Mouse (Mus musculus): ENCODE results near the gene Trappc10. TPM values are rescaled to one million over a fixed set of nuclear protein-coding genes. Genes with fewer than 3 reads are reported as not detected.

The Trappc10 gene
- polyA plus RNA-seq, 1 experiment from 2014 or later: 13.3 TPM

GRCm38 (mm10) chr10:78228560-78228928 lies 15.9 kb downstream of the Trappc10 start:
- Histone ChIP-seq H3K4me2 (no peak overlapping the region), H3K4me3 (ENCODE audit: low read depth, low read length) (no peak overlapping the region), H3K27me3 (replicated peaks; ENCODE audit: control insufficient read depth, insufficient read depth, low read length) (no peaks in the 10 kb centered on the region), H3K27ac (ENCODE audit: low read depth, low read length) (no peak overlapping the region), H3K4me1 (replicated peaks; ENCODE audit: control insufficient read depth, insufficient read depth, low read length) (0 out of 2 replicates have a peak, but pooled peaks cover 2% of the 10 kb centered on the region), H3K36me3 (ENCODE audit: control insufficient read depth, insufficient read depth, low read length) (peaks cover 10% of the 10 kb centered on the region), H3K9me3 (ENCODE audit: control insufficient read depth, low read length) (no peaks in the 10 kb centered on the region), H3K9ac (ENCODE audit: low read depth, low read length) (no peak overlapping the region)
- 85% methylated on average over 5 of the region's 5 CpGs for WGBS
- ATAC-seq (replicated peaks; ENCODE audit: low FRiP score) (no peak), DNase-seq (ENCODE audit: low spot score) (no peak)

- H3K4me2 ChIP-seq: no peak overlapping the region
- no peak overlapping the region for H3K27ac ChIP-seq (ENCODE audit: low read depth, low read length)
- H3K4me3 ChIP-seq (ENCODE audit: low read depth, low read length): no peak overlapping the region
- H3K9me3 ChIP-seq (ENCODE audit: control insufficient read depth, low read length): no peaks in the 10 kb centered on the region
- peaks cover 10% of the 10 kb centered on the region for H3K36me3 ChIP-seq (ENCODE audit: control insufficient read depth, insufficient read depth, low read length)
- ATAC-seq (replicated peaks; ENCODE audit: low FRiP score) (no peak), DNase-seq (ENCODE audit: low spot score) (no peak)
- H3K27me3 ChIP-seq (replicated peaks; ENCODE audit: control insufficient read depth, insufficient read depth, low read length): no peaks in the 10 kb centered on the region
- 0 out of 2 replicates have a peak, but pooled peaks cover 2% of the 10 kb centered on the region for H3K4me1 ChIP-seq (replicated peaks; ENCODE audit: control insufficient read depth, insufficient read depth, low read length)
- H3K9ac ChIP-seq (ENCODE audit: low read depth, low read length): no peak overlapping the region
- WGBS: 90% methylated on average over 8 of the region's 8 CpGs
These were observed 16.4 kb downstream of the Trappc10 start for GRCm38 (mm10) chr10:78227875-78228559.

- Histone ChIP-seq H3K27me3 (replicated peaks; ENCODE audit: control insufficient read depth, insufficient read depth, low read length) (no peaks in the 10 kb centered on the region), H3K9me3 (ENCODE audit: control insufficient read depth, low read length) (no peaks in the 10 kb centered on the region), H3K9ac (ENCODE audit: low read depth, low read length) (no peak overlapping the region), H3K27ac (ENCODE audit: low read depth, low read length) (no peak overlapping the region), H3K4me2 (no peak overlapping the region), H3K4me1 (replicated peaks; ENCODE audit: control insufficient read depth, insufficient read depth, low read length) (no peaks in the 10 kb centered on the region), H3K4me3 (ENCODE audit: low read depth, low read length) (no peak overlapping the region), H3K36me3 (ENCODE audit: control insufficient read depth, insufficient read depth, low read length) (peaks cover 13% of the 10 kb centered on the region; the same call in 1 of the 2 replicates)
- 87% methylated on average over 6 of the region's 6 CpGs for WGBS
- no peak for ATAC-seq (replicated peaks; ENCODE audit: low FRiP score)
- no peak for DNase-seq (ENCODE audit: low spot score)
These were observed 20.3 kb downstream of the Trappc10 start for GRCm38 (mm10) chr10:78224136-78224535.

- no peaks in the 10 kb centered on the region for H3K27me3 ChIP-seq (replicated peaks; ENCODE audit: control insufficient read depth, insufficient read depth, low read length)
- H3K36me3 ChIP-seq (ENCODE audit: control insufficient read depth, insufficient read depth, low read length): peaks cover 14% of the 10 kb centered on the region; the same call in 1 of the 2 replicates
- no peak overlapping the region for H3K4me2 ChIP-seq
- no peaks in the 10 kb centered on the region for H3K9me3 ChIP-seq (ENCODE audit: control insufficient read depth, low read length)
- WGBS: 85% methylated on average over 4 of the region's 4 CpGs
- no peak overlapping the region for H3K27ac ChIP-seq (ENCODE audit: low read depth, low read length)
- no peak for ATAC-seq (replicated peaks; ENCODE audit: low FRiP score)
- H3K4me3 ChIP-seq (ENCODE audit: low read depth, low read length): no peak overlapping the region
- H3K4me1 ChIP-seq (replicated peaks; ENCODE audit: control insufficient read depth, insufficient read depth, low read length): no peaks in the 10 kb centered on the region
- H3K9ac ChIP-seq (ENCODE audit: low read depth, low read length): no peak overlapping the region
- DNase-seq (ENCODE audit: low spot score): no peak
These were observed 21.5 kb downstream of the Trappc10 start for GRCm38 (mm10) chr10:78222908-78223307.

- WGBS: 92% methylated on average over 7 of the region's 7 CpGs
- ATAC-seq (replicated peaks; ENCODE audit: low FRiP score): no peak
- H3K9me3 ChIP-seq (ENCODE audit: control insufficient read depth, low read length): no peaks in the 10 kb centered on the region
- H3K4me2 ChIP-seq: no peak overlapping the region
- no peak for DNase-seq (ENCODE audit: low spot score)
- H3K9ac ChIP-seq (ENCODE audit: low read depth, low read length): no peak overlapping the region
- H3K27ac ChIP-seq (ENCODE audit: low read depth, low read length): no peak overlapping the region
- H3K36me3 ChIP-seq (ENCODE audit: control insufficient read depth, insufficient read depth, low read length): peaks cover 17% of the 10 kb centered on the region
- peaks cover 5% of the 10 kb centered on the region for H3K4me1 ChIP-seq (replicated peaks; ENCODE audit: control insufficient read depth, insufficient read depth, low read length)
- H3K4me3 ChIP-seq (ENCODE audit: low read depth, low read length): no peak overlapping the region
- H3K27me3 ChIP-seq (replicated peaks; ENCODE audit: control insufficient read depth, insufficient read depth, low read length): no peaks in the 10 kb centered on the region
These were observed 23.1 kb downstream of the Trappc10 start for GRCm38 (mm10) chr10:78221315-78221714.

- Histone ChIP-seq H3K4me2 (no peak overlapping the region), H3K4me3 (ENCODE audit: low read depth, low read length) (no peak overlapping the region), H3K27ac (ENCODE audit: low read depth, low read length) (no peak overlapping the region), H3K4me1 (replicated peaks; ENCODE audit: control insufficient read depth, insufficient read depth, low read length) (peaks cover 5% of the 10 kb centered on the region), H3K9ac (ENCODE audit: low read depth, low read length) (no peak overlapping the region), H3K9me3 (ENCODE audit: control insufficient read depth, low read length) (no peaks in the 10 kb centered on the region), H3K36me3 (ENCODE audit: control insufficient read depth, insufficient read depth, low read length) (peaks cover 26% of the 10 kb centered on the region), H3K27me3 (replicated peaks; ENCODE audit: control insufficient read depth, insufficient read depth, low read length) (no peaks in the 10 kb centered on the region)
- ATAC-seq (replicated peaks; ENCODE audit: low FRiP score) (no peak), DNase-seq (ENCODE audit: low spot score) (no peak)
- WGBS: 85% methylated on average over 1 of the region's 1 CpGs
These were observed 24.9 kb downstream of the Trappc10 start for GRCm38 (mm10) chr10:78219528-78219927.

- peaks cover 35% of the 10 kb centered on the region for H3K36me3 ChIP-seq (ENCODE audit: control insufficient read depth, insufficient read depth, low read length)
- H3K4me3 ChIP-seq (ENCODE audit: low read depth, low read length): no peak overlapping the region
- no peak for DNase-seq (ENCODE audit: low spot score)
- no peak for ATAC-seq (replicated peaks; ENCODE audit: low FRiP score)
- H3K9ac ChIP-seq (ENCODE audit: low read depth, low read length): no peak overlapping the region
- no peaks in the 10 kb centered on the region for H3K9me3 ChIP-seq (ENCODE audit: control insufficient read depth, low read length)
- no peaks in the 10 kb centered on the region for H3K27me3 ChIP-seq (replicated peaks; ENCODE audit: control insufficient read depth, insufficient read depth, low read length)
- no peak overlapping the region for H3K4me2 ChIP-seq
- H3K27ac ChIP-seq (ENCODE audit: low read depth, low read length): no peak overlapping the region
- H3K4me1 ChIP-seq (replicated peaks; ENCODE audit: control insufficient read depth, insufficient read depth, low read length): peaks cover 5% of the 10 kb centered on the region
- whole genome bisulfite sequencing: 86% methylated on average over 6 of the region's 6 CpGs
These were observed 25.9 kb downstream of the Trappc10 start for GRCm38 (mm10) chr10:78218576-78218975.

- Histone ChIP-seq H3K9ac (ENCODE audit: low read depth, low read length) (0 out of 2 replicates have a peak overlapping the region, but pooled peaks have one; percentile 12), H3K4me3 (ENCODE audit: low read depth, low read length) (no peak overlapping the region), H3K4me1 (replicated peaks; ENCODE audit: control insufficient read depth, insufficient read depth, low read length) (peaks cover 5% of the 10 kb centered on the region), H3K9me3 (ENCODE audit: control insufficient read depth, low read length) (no peaks in the 10 kb centered on the region), H3K27me3 (replicated peaks; ENCODE audit: control insufficient read depth, insufficient read depth, low read length) (no peaks in the 10 kb centered on the region), H3K27ac (ENCODE audit: low read depth, low read length) (peak overlapping the region; percentile 60; the same call in 1 of the 2 replicates), H3K4me2 (no peak overlapping the region), H3K36me3 (ENCODE audit: control insufficient read depth, insufficient read depth, low read length) (peaks cover 36% of the 10 kb centered on the region)
- no peak for DNase-seq (ENCODE audit: low spot score)
- peak; percentile 96 for ATAC-seq (replicated peaks; ENCODE audit: low FRiP score)
- WGBS: 68% methylated on average over 6 of the region's 6 CpGs
These were observed 27.9 kb downstream of the Trappc10 start for GRCm38 (mm10) chr10:78216376-78217083.

All from liver, embryonic 11.5 days (tissue).